Mouse (Mus musculus): ENCODE measurements around the gene Ski.

DNA sequence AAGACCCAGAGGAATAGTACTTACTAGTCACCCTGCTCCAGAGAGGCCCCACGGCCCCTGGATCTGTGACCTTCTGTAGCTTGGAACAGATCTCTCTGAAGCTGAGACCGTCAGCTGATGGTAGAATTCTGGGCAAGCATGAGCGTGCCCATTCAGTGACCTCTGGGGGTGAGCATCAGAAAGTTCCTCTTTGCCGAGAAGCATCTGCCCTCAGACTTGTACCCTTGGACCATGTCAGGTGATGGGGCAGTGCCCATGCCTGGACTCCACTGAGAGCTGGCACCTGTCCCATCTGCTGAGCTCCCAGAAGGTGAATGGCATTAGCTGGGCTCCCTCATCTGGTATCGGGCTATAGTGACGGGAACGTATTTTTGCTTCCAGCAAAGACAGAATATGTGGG lies 84.5 kb downstream of the Ski start:
- no peak for TF ChIP-seq POLR2A (IDR thresholded peaks at IDR 0.05; ENCODE audit: borderline replicate concordance, extremely low read depth, insufficient read depth, insufficient read length, poor library complexity, severe bottlenecking)
- no peak for TF ChIP-seq CTCF (IDR thresholded peaks at IDR 0.05; ENCODE audit: borderline replicate concordance, extremely low read depth, insufficient read depth, insufficient read length)
